Mouse (Mus musculus) neural tube, embryonic 11.5 days (tissue): ENCODE results near the gene Igdcc3. TPM values are rescaled to one million over a fixed set of nuclear protein-coding genes. Genes with fewer than 3 reads are reported as not detected.
A peak's percentile ranks its signal among the peaks of the same experiment; 100 is the strongest.

Experiments
- ATAC-seq: fragments of 200-750 bp; cut with Nextera tagmentation; 2 replicates; pipeline ENCODE4 v1.8.0; 2017; ENCODE audit warnings: moderate number of reproducible peaks, mild to moderate bottlenecking, moderate TSS enrichment, moderate library complexity; ENCODE audit not compliant: insufficient read depth, low FRiP score, low TSS enrichment
- DNase-seq: peaks from one replicate; pipeline ENCODE4 v3.0.0-alpha.2; 2015; ENCODE audit warnings: low spot score
- H3K27ac ChIP-seq: fragments of 300-500 bp; sonication (generic); 2 replicates; pipeline ENCODE4 v1.5.1; 2014; ENCODE audit warnings: low read depth, mild to moderate bottlenecking, low read length
- H3K27me3 ChIP-seq: fragments of 300-500 bp; sonication (generic); 2 replicates; pipeline ENCODE4 v1.6.1; 2014; ENCODE audit warnings: mild to moderate bottlenecking, low read length, mixed read lengths; ENCODE audit not compliant: control insufficient read depth, insufficient read depth
- H3K36me3 ChIP-seq: fragments of 300-500 bp; sonication (generic); 2 replicates; pipeline ENCODE4 v1.6.1; 2014; ENCODE audit warnings: mild to moderate bottlenecking, low read length, moderate library complexity, mixed read lengths; ENCODE audit not compliant: control insufficient read depth, insufficient read depth
- H3K4me1 ChIP-seq: fragments of 300-500 bp; sonication (generic); 2 replicates; pipeline ENCODE4 v1.6.1; 2014; ENCODE audit warnings: low read length, mixed read lengths; ENCODE audit not compliant: control insufficient read depth, insufficient read depth
- H3K4me2 ChIP-seq: fragments of 300-500 bp; sonication (generic); 2 replicates; pipeline ENCODE4 v1.6.1; 2014; ENCODE audit warnings: low read depth, mild to moderate bottlenecking, moderate library complexity
- H3K4me3 ChIP-seq: fragments of 300-500 bp; sonication (generic); 2 replicates; pipeline ENCODE4 v1.5.1; 2014; ENCODE audit warnings: low read depth, low read length
- H3K9ac ChIP-seq: fragments of 300-500 bp; sonication (generic); 2 replicates; pipeline ENCODE4 v1.6.1; 2014; ENCODE audit warnings: mild to moderate bottlenecking, low read length
- H3K9me3 ChIP-seq: fragments of 300-500 bp; sonication (generic); 2 replicates; pipeline ENCODE4 v1.6.1; 2016; ENCODE audit warnings: low read length; ENCODE audit not compliant: control insufficient read depth
- WGBS: fragments of 180-500 bp; shearing (Covaris S2); extraction: QIAGEN DNeasy Blood & Tissue Kit; methylation state at CpG from one replicate; pipeline ENCODE4 v1.1.7; 2014; 5-methylcytosine and 5-hydroxymethylcytosine counted together
- polyA plus RNA-seq: library from polyadenylated mRNA; unstranded; fragments of >200 nt; fragmentation: Nextera tagmentation; extraction: Ambion mirVana; gene quantifications from 2 replicates; pipeline ENCODE4 v1.2.1, GENCODE M21; 2014

Igdcc3 gene
- polyA plus RNA-seq, 1 experiment from 2014 or later: 71.9 TPM

DNA sequence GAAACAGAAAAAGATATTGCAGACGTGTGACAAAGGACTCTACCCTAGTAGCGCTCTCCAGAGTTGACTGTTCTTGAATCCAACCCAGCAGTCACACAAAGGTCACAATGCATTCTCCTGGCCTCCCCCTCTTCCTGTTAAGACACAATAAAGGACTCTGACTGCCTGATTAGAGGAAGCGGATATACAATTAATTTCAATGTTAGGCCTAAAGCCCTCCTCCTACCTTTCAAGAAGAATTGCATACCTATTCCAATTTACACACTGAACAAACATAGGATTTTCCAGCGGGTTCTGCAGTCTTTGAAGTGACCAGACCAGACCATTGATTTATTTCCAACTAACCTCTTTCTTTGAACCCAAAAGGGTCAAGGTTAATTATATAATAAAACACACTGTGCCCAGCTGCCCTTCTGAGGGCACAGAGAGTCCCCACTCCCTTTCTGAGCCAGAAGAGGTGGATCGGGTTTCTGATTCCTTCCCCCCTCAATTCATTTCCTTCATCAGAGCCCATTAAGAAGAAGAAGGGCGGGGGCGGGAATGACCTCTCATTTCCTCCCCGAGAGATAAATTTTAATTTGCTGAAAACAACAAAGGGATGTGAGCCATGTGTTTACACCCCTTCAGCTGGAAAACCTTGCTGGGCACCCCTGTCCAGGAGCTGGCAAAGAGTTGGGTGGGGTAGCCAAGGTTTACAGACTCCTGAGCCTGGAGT lies 50.9 kb downstream of the Igdcc3 start:
- DNase-seq (no peak), ATAC-seq (no peak)
- H3K36me3 ChIP-seq: no peaks in the 10 kb centered on the region
- 9% methylated on average over 8 of the region's 8 CpGs for WGBS
- H3K4me1 ChIP-seq: peaks cover 36% of the 10 kb centered on the region
- H3K27ac ChIP-seq: peak overlapping the region; percentile 63
- H3K9ac ChIP-seq: 0 out of 2 replicates have a peak overlapping the region, but pooled peaks have one; percentile 1
- H3K27me3 ChIP-seq: no peaks in the 10 kb centered on the region
- H3K4me2 ChIP-seq: no peak overlapping the region
- no peaks in the 10 kb centered on the region for H3K9me3 ChIP-seq
- H3K4me3 ChIP-seq: no peak overlapping the region

GRCm38 (mm10) chr9:65193214-65193613 lies 52.2 kb downstream of the Igdcc3 start:
- no peak overlapping the region for H3K4me3 ChIP-seq
- no peaks in the 10 kb centered on the region for H3K27me3 ChIP-seq
- DNase-seq (no peak), ATAC-seq (no peak)
- H3K4me1 ChIP-seq: peaks cover 36% of the 10 kb centered on the region
- no peaks in the 10 kb centered on the region for H3K9me3 ChIP-seq
- 0 out of 2 replicates have a peak overlapping the region, but pooled peaks have one; percentile 20 for H3K4me2 ChIP-seq
- no peak overlapping the region for H3K9ac ChIP-seq
- H3K27ac ChIP-seq: no peak overlapping the region
- 65% methylated on average over 12 of the region's 12 CpGs for WGBS
- H3K36me3 ChIP-seq: no peaks in the 10 kb centered on the region

DNA sequence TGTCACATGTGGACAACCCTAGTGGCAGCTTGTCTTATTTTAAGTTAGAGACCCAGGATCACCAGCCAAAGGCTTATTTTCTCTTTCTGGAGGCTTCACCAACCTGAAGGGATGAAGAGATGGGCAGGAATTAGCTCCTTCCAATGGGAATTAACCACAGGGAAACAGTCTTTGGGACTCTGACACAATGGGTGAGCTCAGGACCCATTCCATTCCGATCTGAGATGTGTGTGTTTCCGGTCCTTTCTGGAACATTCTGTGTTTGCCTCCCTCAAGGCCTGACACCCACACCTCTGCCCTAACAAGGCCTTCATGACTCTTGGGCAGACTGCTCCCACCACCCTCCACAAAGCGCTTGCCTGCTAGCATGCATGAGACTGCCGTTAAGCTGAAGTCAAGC lies 54.1 kb downstream of the Igdcc3 start, which contains the start of gene Parp16:
Gene Parp16 (plus strand): TSS at position 301 of the 400 bp plus-strand sequence.
- 81% methylated on average over 4 of the region's 4 CpGs for WGBS
- no peak for DNase-seq

GRCm38 (mm10) chr9:65195621-65195981 lies 54.6 kb downstream of the Igdcc3 start:
- Histone ChIP-seq H3K4me1 (peaks cover 26% of the 10 kb centered on the region), H3K9me3 (no peaks in the 10 kb centered on the region), H3K9ac (no peak overlapping the region), H3K4me2 (no peak overlapping the region), H3K27ac (peak overlapping the region; percentile 76), H3K27me3 (no peaks in the 10 kb centered on the region), H3K36me3 (no peaks in the 10 kb centered on the region), H3K4me3 (no peak overlapping the region)
- no peak for DNase-seq
- no peak for ATAC-seq
- 40% methylated on average over 8 of the region's 8 CpGs for WGBS

More for the DNA sequence above, 54.1 kb downstream of the Igdcc3 start, which contains the start of gene Parp16:
- no peak within 1 kb of the TSS for H3K9ac ChIP-seq
- H3K4me1 ChIP-seq: peaks cover 31% of the 10 kb centered on the region
- H3K27me3 ChIP-seq: no peaks in the 10 kb centered on the region
- H3K9me3 ChIP-seq: no peaks in the 10 kb centered on the region
- no peak within 1 kb of the TSS for H3K4me3 ChIP-seq
- no peaks in the 10 kb centered on the region for H3K36me3 ChIP-seq
- no peak within 1 kb of the TSS for H3K4me2 ChIP-seq
- ATAC-seq: no peak
- H3K27ac ChIP-seq: peak within 1 kb of the TSS; percentile 76

DNA sequence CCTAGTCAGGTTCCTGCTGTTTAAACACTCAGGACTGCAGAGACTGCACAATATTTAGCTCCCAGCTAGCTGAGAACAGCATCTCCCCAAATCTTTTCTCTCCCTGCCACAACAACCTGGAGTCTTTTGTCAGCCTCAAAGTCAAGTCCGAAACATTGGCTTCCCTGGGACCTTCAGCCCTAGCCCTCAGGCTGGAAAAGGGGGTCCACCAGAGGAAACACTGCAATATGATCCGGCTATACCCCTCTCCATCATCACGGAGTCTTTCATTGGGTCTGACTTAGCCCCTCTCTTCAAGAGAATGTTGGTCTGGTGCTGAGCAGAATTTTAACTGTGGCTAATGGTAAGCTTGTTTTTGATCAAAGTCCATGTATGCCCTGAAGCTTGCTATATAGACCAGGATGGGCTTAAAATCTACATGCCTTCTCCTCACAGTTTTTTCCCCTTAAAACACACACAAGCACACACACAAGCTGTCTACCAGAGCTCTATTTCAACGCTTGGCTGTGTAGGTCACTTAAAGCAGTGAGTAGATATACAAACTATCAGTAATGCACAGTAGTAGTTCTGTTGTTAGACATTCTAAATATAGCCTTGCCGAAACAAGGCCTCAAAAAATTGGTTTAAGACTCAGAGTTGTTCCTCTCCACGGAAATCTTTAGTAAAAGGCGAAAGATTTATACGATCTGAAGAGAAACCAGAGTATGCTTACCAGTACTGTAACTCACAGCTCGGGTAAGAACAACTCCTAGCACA lies 55.2 kb downstream of the Igdcc3 start:
- Histone ChIP-seq H3K4me2 (peak overlapping the region; percentile 15; the same call in 1 of the 2 replicates), H3K27ac (peak overlapping the region; percentile 76), H3K4me3 (no peak overlapping the region), H3K9ac (0 out of 2 replicates have a peak overlapping the region, but pooled peaks have one; percentile 40), H3K9me3 (no peaks in the 10 kb centered on the region), H3K27me3 (no peaks in the 10 kb centered on the region), H3K36me3 (no peaks in the 10 kb centered on the region), H3K4me1 (peaks cover 21% of the 10 kb centered on the region)
- ATAC-seq: peak; percentile 85
- DNase-seq: peak; percentile 65
- WGBS: 3% methylated on average over 9 of the region's 9 CpGs

GRCm38 (mm10) chr9:65196738-65197569 lies 56.0 kb downstream of the Igdcc3 start:
- DNase-seq (peak; percentile 93), ATAC-seq (peak; percentile 56; the same call in 1 of the 2 replicates)
- no peaks in the 10 kb centered on the region for H3K36me3 ChIP-seq
- WGBS: 20% methylated on average over 26 of the region's 26 CpGs
- peak overlapping the region; percentile 15; the same call in 1 of the 2 replicates for H3K4me2 ChIP-seq
- H3K27me3 ChIP-seq: no peaks in the 10 kb centered on the region
- no peak overlapping the region for H3K4me3 ChIP-seq
- H3K9ac ChIP-seq: 0 out of 2 replicates have a peak overlapping the region, but pooled peaks have one; percentile 40
- H3K9me3 ChIP-seq: no peaks in the 10 kb centered on the region
- no peak overlapping the region; the same call in 1 of the 2 replicates for H3K27ac ChIP-seq
- peaks cover 14% of the 10 kb centered on the region for H3K4me1 ChIP-seq

- Histone ChIP-seq H3K9ac (no peak overlapping the region), H3K4me2 (no peak overlapping the region), H3K27me3 (no peaks in the 10 kb centered on the region), H3K4me1 (peaks cover 11% of the 10 kb centered on the region), H3K4me3 (no peak overlapping the region), H3K9me3 (no peaks in the 10 kb centered on the region), H3K27ac (no peak overlapping the region), H3K36me3 (no peaks in the 10 kb centered on the region)
- ATAC-seq: no peak
- no peak for DNase-seq
- 83% methylated on average over 6 of the region's 6 CpGs for WGBS
Observed at GRCm38 (mm10) chr9:65197826-65198225, 56.8 kb downstream of the Igdcc3 start.

DNA sequence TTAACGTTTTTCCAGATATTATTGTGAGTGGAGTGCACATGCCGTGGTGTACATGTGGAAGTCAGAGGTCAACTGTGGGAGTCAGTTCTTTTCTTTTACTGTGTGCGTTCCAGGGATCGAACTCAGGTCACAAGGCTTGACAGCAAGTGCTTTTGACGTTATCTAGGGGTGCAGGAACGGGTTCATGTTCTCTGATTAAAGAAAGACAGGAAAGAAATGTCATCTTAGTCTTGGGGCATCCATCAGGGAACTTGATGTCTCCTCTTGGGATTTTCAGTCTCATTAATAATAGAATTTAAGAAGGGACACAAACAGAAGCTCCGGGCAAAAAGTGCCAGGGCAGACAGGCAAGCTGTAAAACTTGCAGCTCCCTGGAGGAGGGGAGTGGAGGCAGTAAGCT lies 58.7 kb downstream of the Igdcc3 start:
- ATAC-seq (no peak), DNase-seq (no peak)
- 62% methylated on average over 7 of the region's 7 CpGs for WGBS
- Histone ChIP-seq H3K27me3 (no peaks in the 10 kb centered on the region), H3K4me1 (peaks cover 10% of the 10 kb centered on the region), H3K4me3 (no peak overlapping the region), H3K9ac (no peak overlapping the region), H3K9me3 (no peaks in the 10 kb centered on the region), H3K36me3 (no peaks in the 10 kb centered on the region), H3K4me2 (no peak overlapping the region), H3K27ac (no peak overlapping the region)
